Mouse (Mus musculus): ENCODE data around the gene Eif4h. TPM values are rescaled to one million over a fixed set of nuclear protein-coding genes. Genes with fewer than 3 reads are reported as not detected.

The Eif4h gene
- 100 to 1,000 TPM; 260 to 274 TPM for total RNA-seq (2023)

GRCm38 (mm10) chr5:134639269-134639682, at the start of gene Eif4h:
TSS of gene Eif4h (minus strand) at chr5:134639490.

GRCm38 (mm10) chr5:134688086-134688717, 48.9 kb upstream of the Eif4h start, which contains the start of gene Limk1:
TSS of gene Limk1 (minus strand) at chr5:134688598.

GRCm38 (mm10) chr5:134614802-134615201, 24.5 kb downstream of the Eif4h start, which contains the start of gene Lat2:
TSS of gene Lat2 (minus strand) at chr5:134615025.

GRCm38 (mm10) chr5:134581146-134581545, 58.1 kb downstream of the Eif4h start, which contains the start of gene Rfc2:
TSS of gene Rfc2 (plus strand) at chr5:134581366.

Other genes with a start within 250 kb of the Eif4h start
- gene Gtf2ird1, start 182.8 kb downstream of the Eif4h start, total RNA-seq (2023), result under 1 TPM in 1 of 2 experiments, not detected in 1; 0.92 TPM
- 1 to 10 TPM; 6.0 to 7.0 TPM for gene Clip2, start 87.1 kb downstream of the Eif4h start, total RNA-seq (2023)
- under 1 TPM in 1 of 2 experiments, not detected in 1; 0.26 TPM for gene Syna, start 79.3 kb downstream of the Eif4h start, total RNA-seq (2023)
- 100 to 1,000 TPM; 136 to 154 TPM for gene Rfc2, start 58.1 kb downstream of the Eif4h start, total RNA-seq (2023)
- 100 to 1,000 TPM; 282 to 286 TPM for gene Lat2, start 24.5 kb downstream of the Eif4h start, total RNA-seq (2023)
- 10 to 100 TPM; 16.1 to 22.2 TPM for gene Limk1, start 49.1 kb upstream of the Eif4h start, total RNA-seq (2023)
- not detected for gene Eln, start 107.8 kb upstream of the Eif4h start, total RNA-seq (2023)

Data from B cell, adult 67 days (primary cell).